Mouse (Mus musculus): Measurements from ENCODE around the gene Jak1. TPM values are rescaled to one million over a fixed set of nuclear protein-coding genes. Genes with fewer than 3 reads are reported as not detected.

Jak1 gene
- polyA plus RNA-seq, 1 experiment from 2014 or later, result 106 TPM

DNA sequence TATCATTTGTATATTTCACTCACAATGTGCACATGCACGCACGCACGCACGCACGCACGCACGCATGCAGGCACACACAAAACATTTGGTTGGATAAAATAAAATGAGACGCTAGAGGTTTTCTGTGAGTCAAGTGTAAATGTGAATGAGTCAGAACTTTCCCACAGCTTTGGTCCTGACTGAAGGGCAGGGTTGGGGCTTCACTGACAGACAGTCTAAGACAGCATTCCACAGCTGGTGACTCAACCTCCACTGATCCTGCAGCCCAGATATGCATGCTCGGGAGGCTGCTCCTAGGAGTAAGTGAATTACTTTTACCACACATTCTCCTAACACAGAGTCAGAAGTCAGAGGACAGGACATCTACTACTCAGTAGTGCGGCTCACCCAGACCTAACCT, 62.5 kb downstream of the Jak1 start:
- WGBS (ENCODE audit: missing documents), result 92% methylated on average over 10 of the region's 10 CpGs
- Histone ChIP-seq H3K4me3 (ENCODE audit: inconsistent target) (no peak overlapping the region), H3K27ac (no peak overlapping the region), H3K36me3 (ENCODE audit: inconsistent target) (no peaks in the 10 kb centered on the region), H3K79me2 (ENCODE audit: inconsistent target) (peaks cover 95% of the 10 kb centered on the region)

DNA sequence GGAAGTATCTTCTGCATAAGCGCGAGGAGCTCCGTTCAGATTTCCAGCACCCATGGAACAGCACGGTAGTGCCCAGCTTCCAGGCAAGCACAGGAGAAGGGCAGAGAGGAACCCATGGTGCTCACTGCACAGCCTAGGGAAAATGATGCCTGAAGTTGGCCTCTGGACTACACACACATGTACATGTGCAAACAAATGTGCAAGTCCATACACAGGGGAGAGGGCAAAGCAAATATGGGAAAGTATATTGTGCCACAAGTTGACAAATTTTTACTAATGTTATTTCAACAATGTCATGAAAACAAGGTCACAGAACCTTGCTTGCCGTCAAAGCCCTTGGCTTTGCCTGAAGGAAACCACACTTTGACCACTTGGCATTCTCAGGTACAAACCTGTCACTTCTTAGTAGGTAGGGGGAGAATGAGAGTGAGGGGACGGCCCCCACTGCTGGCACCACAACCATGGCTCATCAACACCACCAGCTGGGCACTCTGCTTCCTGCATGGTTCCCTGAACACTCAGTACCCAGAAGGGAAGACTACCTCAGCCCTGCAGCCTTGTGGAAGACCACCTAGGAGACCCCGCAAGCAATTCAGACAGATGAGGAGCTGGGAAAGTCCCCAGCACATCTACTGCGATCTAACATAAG, 65.5 kb downstream of the Jak1 start:
- Histone ChIP-seq H3K4me3 (ENCODE audit: inconsistent target) (no peak overlapping the region), H3K27ac (no peak overlapping the region), H3K79me2 (ENCODE audit: inconsistent target) (peaks cover 95% of the 10 kb centered on the region), H3K36me3 (ENCODE audit: inconsistent target) (no peaks in the 10 kb centered on the region)
- 63% methylated on average over 8 of the region's 8 CpGs for WGBS (ENCODE audit: missing documents)

DNA sequence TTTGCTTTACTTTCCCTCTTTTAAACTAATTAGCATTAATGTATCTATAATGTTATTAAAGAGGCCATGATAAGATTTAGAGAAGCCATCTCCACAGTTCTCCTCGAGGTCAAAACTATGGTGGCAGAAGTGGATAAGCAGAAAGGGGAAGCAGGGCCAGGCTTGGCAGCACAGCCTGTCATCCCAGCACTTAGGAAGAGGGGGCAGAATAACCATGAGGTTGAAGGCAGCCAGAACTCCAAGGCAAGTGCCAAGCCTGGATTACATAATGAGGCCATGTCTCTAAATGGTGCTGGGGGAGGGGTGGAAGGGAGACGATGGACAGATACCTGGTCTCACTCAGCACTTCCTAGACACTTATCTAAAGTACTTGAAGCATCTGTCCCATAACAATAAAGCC, 66.7 kb downstream of the Jak1 start:
- H3K36me3 ChIP-seq (ENCODE audit: inconsistent target), result no peaks in the 10 kb centered on the region
- H3K27ac ChIP-seq, result no peak overlapping the region
- no peak overlapping the region for H3K4me3 ChIP-seq (ENCODE audit: inconsistent target)
- 3% methylated on average over 2 of the region's 2 CpGs for WGBS (ENCODE audit: missing documents)
- peaks cover 94% of the 10 kb centered on the region for H3K79me2 ChIP-seq (ENCODE audit: inconsistent target)

DNA sequence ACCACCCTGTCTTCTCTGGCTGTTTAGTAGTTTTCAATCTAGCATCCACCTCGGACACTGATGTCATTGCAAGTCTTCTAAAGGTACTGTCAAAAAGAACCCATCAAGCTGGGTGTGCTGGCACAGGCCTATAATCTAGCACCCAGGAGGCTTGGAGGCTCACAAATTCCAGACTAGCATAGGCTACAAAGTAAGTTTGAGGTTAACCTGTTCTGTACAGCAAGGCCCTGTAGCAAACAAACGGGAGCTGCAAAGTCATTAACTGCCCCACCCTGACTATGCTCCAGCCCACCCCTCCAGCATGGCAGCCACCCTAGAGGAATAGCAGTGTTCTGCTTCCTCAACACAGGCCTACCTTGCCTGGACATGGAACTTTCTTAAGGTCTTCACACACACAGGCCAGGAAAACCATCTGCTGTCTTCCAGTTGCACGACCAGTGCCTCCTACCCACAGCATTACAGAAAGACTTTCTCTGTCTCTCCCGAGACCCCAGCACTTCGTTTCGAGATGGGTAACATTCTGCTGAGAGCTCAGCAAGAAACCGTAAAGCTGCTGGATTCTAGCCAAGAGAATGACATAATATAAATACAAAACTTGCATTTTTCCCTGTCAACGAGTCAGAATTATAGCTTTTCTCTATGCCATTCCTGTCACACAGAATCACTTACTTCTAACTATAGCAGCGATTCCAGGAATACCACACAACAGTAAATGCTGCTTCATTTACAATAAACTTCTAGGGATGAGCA, 67.5 kb downstream of the Jak1 start:
- Histone ChIP-seq H3K27ac (no peak overlapping the region), H3K36me3 (ENCODE audit: inconsistent target) (no peaks in the 10 kb centered on the region), H3K79me2 (ENCODE audit: inconsistent target) (peaks cover 87% of the 10 kb centered on the region), H3K4me3 (ENCODE audit: inconsistent target) (no peak overlapping the region)
- WGBS (ENCODE audit: missing documents), result 82% methylated on average over 9 of the region's 9 CpGs

DNA sequence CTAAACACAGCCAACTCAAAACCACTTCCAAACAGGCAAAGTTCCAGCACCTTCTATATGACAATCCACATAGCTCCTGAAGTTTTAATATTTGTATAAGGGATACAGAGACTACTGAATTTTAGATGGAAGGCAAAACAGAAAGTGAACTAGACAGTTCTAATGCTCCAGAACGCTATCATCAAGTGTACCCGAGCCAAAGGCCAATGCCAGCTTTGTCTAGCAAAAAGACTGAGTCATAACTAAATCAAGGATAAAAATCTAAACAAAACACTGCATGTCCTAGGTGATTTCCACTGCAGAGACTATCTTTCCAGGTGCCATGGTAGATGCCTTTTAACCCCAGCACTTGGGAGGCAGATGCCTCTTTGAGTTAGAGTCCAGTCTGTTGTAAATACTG, 68.7 kb downstream of the Jak1 start:
- Histone ChIP-seq H3K36me3 (ENCODE audit: inconsistent target) (peaks cover 9% of the 10 kb centered on the region), H3K79me2 (ENCODE audit: inconsistent target) (peaks cover 75% of the 10 kb centered on the region), H3K27ac (no peak overlapping the region), H3K4me3 (ENCODE audit: inconsistent target) (no peak overlapping the region)
- 76% methylated on average over 2 of the region's 2 CpGs for WGBS (ENCODE audit: missing documents)

DNA sequence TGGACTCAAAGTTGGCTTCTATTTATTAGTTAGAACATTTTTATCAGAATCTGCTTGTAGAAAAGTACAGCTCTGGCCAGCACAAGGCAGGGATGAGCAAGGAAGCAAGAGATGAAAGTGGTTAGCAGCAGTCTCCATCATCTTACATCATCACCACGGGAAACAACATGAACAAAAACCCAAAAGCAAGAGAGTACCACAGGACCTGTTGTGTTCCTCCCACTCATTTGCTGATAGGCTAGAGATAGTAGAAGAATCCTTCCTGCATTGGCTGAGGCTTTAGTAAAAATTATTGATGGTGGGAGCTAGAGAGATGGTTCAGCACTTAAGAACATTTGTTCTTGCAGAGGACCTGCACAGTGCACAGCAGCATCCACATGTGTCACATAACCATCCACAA, 70.9 kb downstream of the Jak1 start:
- peaks cover 29% of the 10 kb centered on the region for H3K36me3 ChIP-seq (ENCODE audit: inconsistent target)
- H3K4me3 ChIP-seq (ENCODE audit: inconsistent target), result no peak overlapping the region
- WGBS (ENCODE audit: missing documents), result 38% methylated on average over 1 of the region's 1 CpGs
- H3K79me2 ChIP-seq (ENCODE audit: inconsistent target), result peaks cover 53% of the 10 kb centered on the region
- H3K27ac ChIP-seq, result no peak overlapping the region

DNA sequence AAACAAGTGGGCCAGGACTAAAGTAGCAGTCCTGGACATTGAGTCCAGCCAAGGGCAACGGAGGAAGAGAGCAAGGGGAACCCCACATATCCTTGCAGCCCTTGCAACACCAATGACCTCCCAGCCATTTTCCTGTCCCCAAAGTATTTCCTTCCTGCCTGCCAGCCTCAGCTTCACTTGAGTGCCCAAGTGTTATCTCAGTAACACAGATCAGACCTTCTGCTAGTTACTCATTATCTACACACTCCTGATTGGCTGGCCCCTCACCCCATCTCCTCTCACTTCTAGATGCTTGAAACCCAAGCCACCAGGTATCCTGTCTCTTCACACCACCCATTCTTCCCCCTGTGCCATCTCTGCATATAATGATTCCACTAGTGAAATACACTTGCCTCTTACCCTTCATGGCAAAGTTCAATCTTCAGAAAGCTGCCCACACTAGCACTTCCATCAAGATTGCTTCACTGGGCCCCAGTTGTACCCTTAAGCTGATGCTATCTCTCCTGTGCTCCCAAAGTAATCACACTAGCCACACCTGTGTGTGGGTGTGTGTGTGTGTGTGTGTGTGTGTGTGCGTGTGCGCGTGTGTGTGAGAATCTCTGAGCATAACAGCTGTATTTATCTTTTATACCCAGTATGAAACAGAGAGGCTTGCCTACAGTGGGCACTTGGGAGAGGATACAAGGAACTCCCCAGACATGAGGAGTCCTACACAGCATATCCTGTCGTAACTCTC, 72.7 kb downstream of the Jak1 start:
- H3K27ac ChIP-seq, result no peak overlapping the region
- peaks cover 46% of the 10 kb centered on the region for H3K36me3 ChIP-seq (ENCODE audit: inconsistent target)
- H3K4me3 ChIP-seq (ENCODE audit: inconsistent target), result no peak overlapping the region
- 68% methylated on average over 2 of the region's 5 CpGs for WGBS (ENCODE audit: missing documents)
- peaks cover 40% of the 10 kb centered on the region for H3K79me2 ChIP-seq (ENCODE audit: inconsistent target)

DNA sequence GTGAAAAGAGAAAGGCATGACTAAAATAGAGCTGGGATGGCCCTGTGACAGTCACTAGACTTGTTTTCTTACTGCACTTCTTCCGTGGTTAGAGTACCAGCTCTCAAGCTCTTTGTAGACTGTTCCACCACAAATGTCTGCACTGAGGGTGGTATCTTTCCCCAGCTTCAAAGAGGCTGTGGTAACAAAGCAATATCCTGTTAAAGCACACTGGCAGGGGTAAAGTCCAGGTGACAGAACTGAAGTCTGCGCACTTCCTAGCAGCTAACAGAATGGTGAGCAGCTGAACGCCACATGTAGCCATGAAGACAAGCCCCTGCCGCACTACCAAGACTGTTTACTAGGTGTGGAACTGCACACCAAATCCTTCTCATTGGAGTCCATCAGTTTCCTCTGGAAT, 77.7 kb downstream of the Jak1 start:
- Histone ChIP-seq H3K27ac (no peak overlapping the region), H3K36me3 (ENCODE audit: inconsistent target) (peaks cover 58% of the 10 kb centered on the region), H3K79me2 (ENCODE audit: inconsistent target) (no peaks in the 10 kb centered on the region), H3K4me3 (ENCODE audit: inconsistent target) (no peak overlapping the region)
- WGBS (ENCODE audit: missing documents), result 71% methylated on average over 4 of the region's 4 CpGs

DNA sequence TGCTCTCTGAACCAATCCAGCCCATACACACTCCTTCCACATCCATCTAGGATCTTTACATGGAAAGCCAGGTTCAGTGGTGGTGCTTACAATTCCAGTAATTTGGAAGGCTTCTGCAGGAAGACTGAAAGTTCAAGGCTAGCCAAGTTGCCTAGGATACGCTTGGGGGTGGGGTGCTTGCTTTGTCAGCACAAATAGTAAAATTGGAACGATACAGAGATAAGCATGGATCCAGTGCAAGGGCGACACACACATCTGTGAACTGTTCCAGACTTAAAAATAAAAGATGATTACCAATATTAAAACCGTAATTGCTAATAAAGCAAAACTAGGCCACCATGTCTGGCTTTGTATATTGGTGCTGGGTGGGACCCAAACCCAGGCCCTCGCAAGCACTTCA, 78.5 kb downstream of the Jak1 start:
- no peak overlapping the region for H3K4me3 ChIP-seq (ENCODE audit: inconsistent target)
- WGBS (ENCODE audit: missing documents), result 96% methylated on average over 5 of the region's 5 CpGs
- H3K79me2 ChIP-seq (ENCODE audit: inconsistent target), result no peaks in the 10 kb centered on the region; the same call in 1 of the 2 replicates
- no peak overlapping the region for H3K27ac ChIP-seq
- H3K36me3 ChIP-seq (ENCODE audit: inconsistent target), result peaks cover 55% of the 10 kb centered on the region

DNA sequence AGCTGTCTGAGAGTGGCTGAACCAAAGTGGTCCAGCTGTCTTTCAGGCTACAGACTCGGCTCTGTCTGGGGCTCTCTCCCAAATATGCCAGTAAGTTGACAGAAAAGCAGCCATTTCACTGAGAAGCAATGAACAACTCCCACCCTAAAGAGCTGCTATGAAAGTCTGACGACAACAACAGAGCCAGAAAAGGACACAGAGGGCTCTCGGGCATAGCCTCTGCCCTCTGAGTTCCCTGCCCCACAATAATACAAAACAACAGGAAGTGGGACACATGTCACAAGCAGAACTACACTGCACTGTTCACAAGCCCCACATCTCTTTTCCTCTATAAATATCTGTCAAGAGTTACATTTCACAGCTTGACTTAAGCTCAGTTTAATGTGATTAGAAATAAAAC, 79.9 kb downstream of the Jak1 start:
- peak overlapping the region; percentile 10; the same call in 1 of the 2 replicates for H3K27ac ChIP-seq
- H3K79me2 ChIP-seq (ENCODE audit: inconsistent target), result no peaks in the 10 kb centered on the region; the same call in 1 of the 2 replicates
- H3K4me3 ChIP-seq (ENCODE audit: inconsistent target), result no peak overlapping the region
- WGBS (ENCODE audit: missing documents), result 17% methylated on average over 3 of the region's 3 CpGs
- peaks cover 52% of the 10 kb centered on the region for H3K36me3 ChIP-seq (ENCODE audit: inconsistent target)

DNA sequence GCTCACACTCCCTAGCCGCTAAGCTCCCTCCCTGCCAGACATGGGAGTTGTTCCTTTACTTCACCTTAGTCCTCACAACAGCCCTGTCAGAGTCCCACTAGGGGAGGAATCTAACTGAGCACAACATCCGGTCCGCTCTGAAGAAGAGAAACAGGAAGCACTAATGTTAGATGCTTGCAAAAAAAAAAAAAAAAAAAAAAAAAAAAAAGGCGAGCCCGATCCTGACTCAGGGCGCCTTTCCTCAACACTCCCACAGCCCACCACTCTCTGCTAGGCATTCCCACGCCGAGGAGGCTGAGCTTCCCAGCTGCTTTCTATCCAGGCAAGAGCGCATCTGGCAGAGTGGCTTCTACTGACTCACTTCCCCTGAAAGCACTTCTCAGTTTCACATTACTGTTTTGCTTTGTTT, 82.5 kb downstream of the Jak1 start:
- Histone ChIP-seq H3K79me2 (ENCODE audit: inconsistent target) (no peaks in the 10 kb centered on the region; the same call in 1 of the 2 replicates), H3K4me3 (ENCODE audit: inconsistent target) (peak overlapping the region; percentile 11; the same call in 1 of the 2 replicates), H3K27ac (peak overlapping the region; percentile 75), H3K36me3 (ENCODE audit: inconsistent target) (peaks cover 53% of the 10 kb centered on the region)
- 7% methylated on average over 6 of the region's 9 CpGs for WGBS (ENCODE audit: missing documents)

DNA sequence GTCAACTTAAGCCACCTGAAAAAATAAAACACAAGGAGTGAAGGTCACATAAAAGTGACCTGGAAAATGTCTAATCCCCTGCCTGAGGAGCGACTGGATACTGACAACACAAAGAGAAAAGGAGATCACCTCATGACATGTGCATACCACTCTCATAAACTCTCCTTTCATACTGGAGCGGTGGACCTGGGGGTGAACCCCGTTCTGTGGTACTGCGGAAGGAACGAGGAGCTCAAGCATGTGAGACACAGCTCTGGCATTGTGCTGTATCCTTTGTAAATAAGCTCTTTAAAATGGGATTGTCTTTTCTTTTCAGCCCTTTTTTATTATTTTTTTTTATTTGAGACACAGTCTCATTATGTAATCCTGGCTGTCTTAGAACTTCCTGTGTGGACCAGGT, 84.4 kb downstream of the Jak1 start:
- Histone ChIP-seq H3K27ac (no peak overlapping the region), H3K79me2 (ENCODE audit: inconsistent target) (no peaks in the 10 kb centered on the region; the same call in 1 of the 2 replicates), H3K4me3 (ENCODE audit: inconsistent target) (no peak overlapping the region), H3K36me3 (ENCODE audit: inconsistent target) (peaks cover 58% of the 10 kb centered on the region)
- 86% methylated on average over 5 of the region's 5 CpGs for WGBS (ENCODE audit: missing documents)

DNA sequence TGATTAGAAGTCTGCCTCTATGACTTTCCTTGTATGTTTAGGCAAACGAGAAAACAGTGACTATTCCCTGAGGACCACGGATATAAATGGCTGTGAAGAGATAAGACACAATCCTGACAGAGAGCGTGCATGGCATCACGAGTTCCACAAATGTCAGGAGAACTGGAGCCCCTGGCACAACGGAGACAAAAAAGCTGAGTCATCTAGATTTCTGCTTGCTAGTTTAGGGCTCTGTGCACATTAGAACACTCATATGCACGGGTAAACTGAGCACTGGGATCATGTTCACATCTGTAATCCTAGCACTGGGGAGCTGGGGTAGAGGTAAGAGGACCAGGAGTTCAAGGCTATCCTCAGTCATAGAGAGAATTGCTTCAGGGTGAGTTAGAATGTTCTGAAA, 85.2 kb downstream of the Jak1 start:
- WGBS (ENCODE audit: missing documents), result 63% methylated on average over 6 of the region's 6 CpGs
- no peak overlapping the region for H3K4me3 ChIP-seq (ENCODE audit: inconsistent target)
- H3K36me3 ChIP-seq (ENCODE audit: inconsistent target), result peaks cover 63% of the 10 kb centered on the region
- H3K27ac ChIP-seq, result no peak overlapping the region
- no peaks in the 10 kb centered on the region; the same call in 1 of the 2 replicates for H3K79me2 ChIP-seq (ENCODE audit: inconsistent target)

DNA sequence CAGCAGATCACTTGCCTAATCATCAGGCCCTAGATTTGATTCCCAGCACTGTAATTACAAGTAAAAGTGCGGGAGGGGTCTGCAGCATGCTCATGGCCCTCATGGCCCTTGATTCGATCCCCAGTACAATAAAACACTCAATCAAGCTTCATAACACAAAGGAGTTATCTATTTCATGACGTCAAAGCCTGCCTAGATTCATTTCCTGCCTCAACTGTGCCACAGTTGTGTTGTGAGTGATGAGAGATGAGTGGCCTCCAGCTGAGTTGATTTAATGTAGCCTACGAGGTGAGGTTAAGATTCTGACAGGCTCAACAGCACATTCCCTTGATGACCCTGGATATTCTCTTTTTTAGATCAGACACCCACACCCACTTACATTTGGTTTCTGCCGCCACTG, 86.0 kb downstream of the Jak1 start:
- no peaks in the 10 kb centered on the region; the same call in 1 of the 2 replicates for H3K79me2 ChIP-seq (ENCODE audit: inconsistent target)
- 100% methylated on average over 5 of the region's 5 CpGs for WGBS (ENCODE audit: missing documents)
- H3K4me3 ChIP-seq (ENCODE audit: inconsistent target), result no peak overlapping the region
- no peak overlapping the region for H3K27ac ChIP-seq
- H3K36me3 ChIP-seq (ENCODE audit: inconsistent target), result peaks cover 68% of the 10 kb centered on the region

DNA sequence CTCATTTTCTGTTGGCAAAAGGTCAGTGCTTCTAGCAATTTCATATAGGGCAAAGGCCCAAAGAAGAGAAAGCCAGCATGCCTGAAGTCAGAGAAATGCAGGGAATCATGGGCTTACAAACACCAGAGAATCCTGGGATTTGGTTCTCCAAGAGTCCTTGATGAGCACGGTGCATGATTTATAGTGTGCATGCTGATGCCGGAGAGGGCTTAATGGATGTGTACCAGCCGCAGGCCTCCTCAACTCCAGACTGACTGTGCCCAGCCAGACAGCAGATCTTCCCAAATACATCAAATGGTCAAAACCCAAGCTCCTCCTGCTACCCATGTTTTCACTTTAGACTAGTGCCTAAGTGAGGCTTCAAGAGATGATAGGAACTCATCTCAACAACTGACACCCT, 87.3 kb downstream of the Jak1 start:
- Histone ChIP-seq H3K27ac (no peak overlapping the region), H3K79me2 (ENCODE audit: inconsistent target) (no peaks in the 10 kb centered on the region; the same call in 1 of the 2 replicates), H3K36me3 (ENCODE audit: inconsistent target) (peaks cover 65% of the 10 kb centered on the region), H3K4me3 (ENCODE audit: inconsistent target) (no peak overlapping the region)
- 100% methylated on average over 3 of the region's 3 CpGs for WGBS (ENCODE audit: missing documents)

All from macrophage (primary cell).